17 mouse cellular contexts compared by ENCODE assay signal in the genomic region with DNA sequence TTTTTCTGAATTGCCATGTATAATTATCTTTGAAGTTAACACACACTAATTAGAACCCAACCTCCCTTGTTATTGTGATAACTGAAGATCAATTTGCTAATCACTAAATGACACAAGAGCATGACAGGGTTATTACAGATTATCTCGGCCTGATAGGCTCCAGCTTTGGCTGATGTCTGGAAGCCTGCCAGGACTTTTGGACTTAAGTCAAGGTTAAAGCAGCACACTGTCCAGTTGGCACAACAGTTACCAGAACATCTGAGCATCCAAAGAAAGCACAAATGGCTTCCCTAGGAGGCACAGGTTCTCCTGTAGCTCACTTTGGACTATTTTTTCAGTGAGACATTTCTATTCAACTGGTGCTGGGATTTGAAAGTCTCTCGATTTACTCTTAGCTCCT.
DNase-seq lines count a peak whose midpoint lies in the region; ATAC-seq lines count a peak whose summit lies in the region.
"Had no signal": no experiment of that assay in that cellular context is flagged by ENCODE, and none has a peak within 500 bp of the region (broad histone marks: within the 10 kb centered on the region; RNA-seq: fewer than 3 reads in every experiment).

No protein-coding gene starts in this region.

- 55% methylated on average over 2 of the region's 2 CpGs for WGBS in forebrain, embryonic 14.5 days
- WGBS in forebrain, embryonic 11.5 days, result 84% methylated on average over 2 of the region's 2 CpGs

- 0 out of 2 replicates have a peak, but pooled peaks cover 2% of the 10 kb centered on the region for H3K4me1 ChIP-seq in forebrain, embryonic 14.5 days (ENCODE audit: control insufficient read depth, insufficient read depth, low read length)
- H3K4me1 ChIP-seq in forebrain, embryonic 11.5 days (replicated peaks; ENCODE audit: control insufficient read depth, insufficient read depth, low read length), result no peaks in the 10 kb centered on the region
- H3K4me1 ChIP-seq: neural tube, embryonic 15.5 days had no signal

- intact Hi-C loops in left cerebral cortex, postnatal 4 days (cut with DNase I), result no loop called here

- no peaks in the 10 kb centered on the region for H3K27me3 ChIP-seq in forebrain, embryonic 14.5 days (replicated peaks; ENCODE audit: control insufficient read depth, insufficient read depth, low read length)
- no peaks in the 10 kb centered on the region for H3K27me3 ChIP-seq in forebrain, embryonic 11.5 days (ENCODE audit: control insufficient read depth, insufficient read depth, low read length)
- H3K27me3 ChIP-seq: neural tube, embryonic 15.5 days; Patski had no signal

- H3K9ac ChIP-seq in forebrain, embryonic 14.5 days (ENCODE audit: low read length), result no peak overlapping the region
- no peak overlapping the region for H3K9ac ChIP-seq in forebrain, embryonic 11.5 days (ENCODE audit: low read length)
- H3K9ac ChIP-seq: neural tube, embryonic 15.5 days had no signal

- no peak for ATAC-seq in forebrain, embryonic 14.5 days
- ATAC-seq in forebrain, embryonic 11.5 days (replicated peaks; ENCODE audit: low FRiP score), result no peak
- ATAC-seq: Patski had no signal

- no peak overlapping the region for H3K27ac ChIP-seq in forebrain, embryonic 14.5 days (ENCODE audit: low read depth, low read length)
- H3K27ac ChIP-seq in forebrain, embryonic 11.5 days (ENCODE audit: low read depth, low read length), result no peak overlapping the region
- H3K27ac ChIP-seq: gastrocnemius, adult 2 months; neural tube, embryonic 15.5 days had no signal

- no peaks in the 10 kb centered on the region for H3K9me3 ChIP-seq in forebrain, embryonic 14.5 days (replicated peaks; ENCODE audit: control insufficient read depth, low read length)
- no peaks in the 10 kb centered on the region for H3K9me3 ChIP-seq in forebrain, embryonic 11.5 days (ENCODE audit: control insufficient read depth, low read length)
- H3K9me3 ChIP-seq: neural tube, embryonic 15.5 days had no signal

- H3K36me3 ChIP-seq in forebrain, embryonic 14.5 days (ENCODE audit: control insufficient read depth, insufficient read depth, low read length), result no peaks in the 10 kb centered on the region
- H3K36me3 ChIP-seq in forebrain, embryonic 11.5 days (ENCODE audit: control insufficient read depth, insufficient read depth, low read length), result no peaks in the 10 kb centered on the region
- H3K36me3 ChIP-seq: neural tube, embryonic 15.5 days had no signal

- DNase-seq in forebrain, embryonic 14.5 days (ENCODE audit: low spot score), result peak; percentile 31
- DNase-seq in forebrain, embryonic 11.5 days (ENCODE audit: low spot score), result no peak
- DNase-seq in left cerebral cortex, postnatal 4 days, result peak; percentile 79
- no peak for DNase-seq in left cerebral cortex, adult 18-20 months (ENCODE audit: low spot score in 2 of 2)
- DNase-seq in adrenal gland, postnatal 10 days, result peak; percentile 70
- peak; percentile 7 for DNase-seq in retina, embryonic 14.5 days (ENCODE audit: low spot score)
- DNase-seq in heart, adult 18-20 months, result no peak
- DNase-seq: gastrocnemius, adult 2 months; kidney, adult 9 months; kidney, postnatal 4 days; lung, adult 2 months; lung, postnatal 36 days; thymus, adult 18-20 months had no signal

- H3K4me3 ChIP-seq in forebrain, embryonic 14.5 days (ENCODE audit: low read depth, low read length), result no peak overlapping the region
- H3K4me3 ChIP-seq in forebrain, embryonic 11.5 days (ENCODE audit: low read depth, low read length), result no peak overlapping the region
- H3K4me3 ChIP-seq: erythroblast, embryonic 14.5 days; gastrocnemius, adult 2 months; neural tube, embryonic 15.5 days had no signal

- H3K4me2 ChIP-seq in forebrain, embryonic 14.5 days (ENCODE audit: low read length), result no peak overlapping the region
- H3K4me2 ChIP-seq in forebrain, embryonic 11.5 days (ENCODE audit: low read depth, low read length, severe bottlenecking), result no peak overlapping the region
- H3K4me2 ChIP-seq: liver, embryonic 11.5 days; neural tube, embryonic 15.5 days had no signal

Comparison
In these comparisons a context has a peak if more than half of its experiments do, and no peak if none do; other contexts are left out.
1. DNase-seq: peak in forebrain, embryonic 14.5 days (single experiment), left cerebral cortex, postnatal 4 days (single experiment), adrenal gland, postnatal 10 days (single experiment) and retina, embryonic 14.5 days (single experiment); none in forebrain, embryonic 11.5 days (single experiment), left cerebral cortex, adult 18-20 months (0 of 2) and heart, adult 18-20 months (0 of 2).